Mouse (Mus musculus): ENCODE results near the gene Gm45234. TPM values are rescaled to one million over a fixed set of nuclear protein-coding genes. Genes with fewer than 3 reads are reported as not detected.

Gm45234 gene
- polyA plus RNA-seq, 2 experiments, result not detected

GRCm38 (mm10) chr6:124720904-124721303 is 34.9 kb downstream of the Gm45234 start:
- H3K4me3 ChIP-seq (ENCODE audit: insufficient read depth in 1 of 2, low read depth in 2 of 2, low read length in 2 of 2), result no peak overlapping the region
- DNase-seq (ENCODE audit: low read depth in 3 of 3, low spot score in 3 of 3) (no peak), ATAC-seq (ENCODE audit: insufficient read depth) (no peak)
- H3K4me1 ChIP-seq (replicated peaks; ENCODE audit: control insufficient read depth in 2 of 2, insufficient read depth in 2 of 2, low read length in 1 of 2), result peaks cover 21 to 22% of the 10 kb centered on the region in 2 experiments
- peak overlapping the region; percentile 15; the same call in 1 of the 2 replicates for H3K27ac ChIP-seq
- no peak overlapping the region for H3K9ac ChIP-seq (replicated peaks)
- TF ChIP-seq EP300 (IDR thresholded peaks at IDR 0.05; ENCODE audit: low read depth) (no peak), CTCF (IDR thresholded peaks at IDR 0.05; ENCODE audit: low read depth) (no peak)
- H3K27me3 ChIP-seq (ENCODE audit: control insufficient read depth, insufficient read depth, low read length), result no peaks in the 10 kb centered on the region
- H3K36me3 ChIP-seq (replicated peaks; ENCODE audit: control insufficient read depth, insufficient read depth, low read depth), result peaks cover 8% of the 10 kb centered on the region
- H3K9me3 ChIP-seq (ENCODE audit: control insufficient read depth, low read length), result no peaks in the 10 kb centered on the region
- 68% methylated on average over 11 of the region's 11 CpGs for WGBS (ENCODE audit: insufficient replicate concordance)
- no peak overlapping the region for H3K4me2 ChIP-seq (ENCODE audit: low read depth)

GRCm38 (mm10) chr6:124719354-124719978 is 36.4 kb downstream of the Gm45234 start:
- Histone ChIP-seq H3K4me2 (ENCODE audit: low read depth) (peak overlapping the region; percentile 51), H3K4me3 (ENCODE audit: insufficient read depth in 1 of 2, low read depth in 2 of 2, low read length in 2 of 2) (no peak overlapping the region), H3K9ac (replicated peaks) (peak overlapping the region; percentile 45), H3K9me3 (ENCODE audit: control insufficient read depth, low read length) (no peaks in the 10 kb centered on the region), H3K36me3 (replicated peaks; ENCODE audit: control insufficient read depth, insufficient read depth, low read depth) (peaks cover 23% of the 10 kb centered on the region), H3K27ac (peak overlapping the region; percentile 63), H3K4me1 (replicated peaks; ENCODE audit: control insufficient read depth in 2 of 2, insufficient read depth in 2 of 2, low read length in 1 of 2) (peaks cover 18 to 21% of the 10 kb centered on the region in 2 experiments), H3K27me3 (ENCODE audit: control insufficient read depth, insufficient read depth, low read length) (no peaks in the 10 kb centered on the region)
- ATAC-seq (ENCODE audit: insufficient read depth) (peak; percentile 90), DNase-seq (ENCODE audit: low read depth in 3 of 3, low spot score in 3 of 3) (peak in 2 of 3 experiments; percentile 41 to 52)
- 27% methylated on average over 7 of the region's 7 CpGs for WGBS (ENCODE audit: insufficient replicate concordance)
- TF ChIP-seq CTCF (IDR thresholded peaks at IDR 0.05; ENCODE audit: low read depth) (peak; percentile 57), EP300 (IDR thresholded peaks at IDR 0.05; ENCODE audit: low read depth) (peak; percentile 71)

GRCm38 (mm10) chr6:124718703-124719102 is 37.1 kb downstream of the Gm45234 start:
- ATAC-seq (ENCODE audit: insufficient read depth), result no peak
- peak overlapping the region; percentile 51 for H3K4me2 ChIP-seq (ENCODE audit: low read depth)
- DNase-seq (ENCODE audit: low read depth in 3 of 3, low spot score in 3 of 3), result no peak
- H3K4me3 ChIP-seq (ENCODE audit: insufficient read depth in 1 of 2, low read depth in 2 of 2, low read length in 2 of 2), result no peak overlapping the region
- no peak for TF ChIP-seq CTCF (IDR thresholded peaks at IDR 0.05; ENCODE audit: low read depth)
- TF ChIP-seq EP300 (IDR thresholded peaks at IDR 0.05; ENCODE audit: low read depth), result no peak
- H3K36me3 ChIP-seq (replicated peaks; ENCODE audit: control insufficient read depth, insufficient read depth, low read depth), result peaks cover 26% of the 10 kb centered on the region
- peaks cover 18 to 21% of the 10 kb centered on the region in 2 experiments for H3K4me1 ChIP-seq (replicated peaks; ENCODE audit: control insufficient read depth in 2 of 2, insufficient read depth in 2 of 2, low read length in 1 of 2)
- peak overlapping the region; percentile 63 for H3K27ac ChIP-seq
- WGBS (ENCODE audit: insufficient replicate concordance), result 73% methylated on average over 16 of the region's 16 CpGs
- no peaks in the 10 kb centered on the region for H3K27me3 ChIP-seq (ENCODE audit: control insufficient read depth, insufficient read depth, low read length)
- H3K9ac ChIP-seq (replicated peaks), result no peak overlapping the region
- H3K9me3 ChIP-seq (ENCODE audit: control insufficient read depth, low read length), result no peaks in the 10 kb centered on the region

DNA sequence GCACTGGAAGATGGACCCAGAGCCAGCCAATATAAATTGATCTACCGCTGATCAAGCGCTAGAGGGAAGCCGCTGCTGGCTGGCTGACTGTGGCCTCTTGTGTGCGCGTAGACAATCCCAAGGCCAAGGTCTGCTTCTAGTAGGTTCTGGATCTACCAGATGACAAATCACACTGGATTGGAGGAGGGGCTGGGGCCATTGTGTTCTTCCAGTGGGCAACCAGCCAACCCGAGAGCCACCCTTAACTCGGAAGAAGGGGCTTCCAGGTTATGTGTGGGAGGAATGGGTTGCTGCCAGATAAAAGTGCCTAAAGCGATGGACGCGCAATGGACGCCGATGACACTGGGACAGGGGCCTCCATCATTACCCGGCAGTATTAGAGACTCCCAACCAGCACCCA is 37.9 kb downstream of the Gm45234 start:
- no peak overlapping the region for H3K4me3 ChIP-seq (ENCODE audit: insufficient read depth in 1 of 2, low read depth in 2 of 2, low read length in 2 of 2)
- ATAC-seq (ENCODE audit: insufficient read depth) (no peak), DNase-seq (ENCODE audit: low read depth in 3 of 3, low spot score in 3 of 3) (no peak)
- H3K4me2 ChIP-seq (ENCODE audit: low read depth), result no peak overlapping the region
- no peaks in the 10 kb centered on the region for H3K9me3 ChIP-seq (ENCODE audit: control insufficient read depth, low read length)
- peaks cover 22 to 24% of the 10 kb centered on the region in 2 experiments for H3K4me1 ChIP-seq (replicated peaks; ENCODE audit: control insufficient read depth in 2 of 2, insufficient read depth in 2 of 2, low read length in 1 of 2)
- peaks cover 26% of the 10 kb centered on the region for H3K36me3 ChIP-seq (replicated peaks; ENCODE audit: control insufficient read depth, insufficient read depth, low read depth)
- H3K27me3 ChIP-seq (ENCODE audit: control insufficient read depth, insufficient read depth, low read length), result no peaks in the 10 kb centered on the region
- 81% methylated on average over 13 of the region's 13 CpGs for WGBS (ENCODE audit: insufficient replicate concordance)
- TF ChIP-seq CTCF (IDR thresholded peaks at IDR 0.05; ENCODE audit: low read depth) (no peak), EP300 (IDR thresholded peaks at IDR 0.05; ENCODE audit: low read depth) (no peak)
- H3K9ac ChIP-seq (replicated peaks), result no peak overlapping the region
- no peak overlapping the region for H3K27ac ChIP-seq

GRCm38 (mm10) chr6:124716864-124717490 is 38.8 kb downstream of the Gm45234 start:
- Histone ChIP-seq H3K27me3 (ENCODE audit: control insufficient read depth, insufficient read depth, low read length) (no peaks in the 10 kb centered on the region), H3K4me3 (ENCODE audit: insufficient read depth in 1 of 2, low read depth in 2 of 2, low read length in 2 of 2) (no peak overlapping the region), H3K36me3 (replicated peaks; ENCODE audit: control insufficient read depth, insufficient read depth, low read depth) (peaks cover 26% of the 10 kb centered on the region), H3K27ac (no peak overlapping the region), H3K9ac (replicated peaks) (no peak overlapping the region), H3K9me3 (ENCODE audit: control insufficient read depth, low read length) (no peaks in the 10 kb centered on the region), H3K4me1 (replicated peaks; ENCODE audit: control insufficient read depth in 2 of 2, insufficient read depth in 2 of 2, low read length in 1 of 2) (peaks cover 22 to 24% of the 10 kb centered on the region in 2 experiments), H3K4me2 (ENCODE audit: low read depth) (no peak overlapping the region)
- DNase-seq (ENCODE audit: low read depth in 3 of 3, low spot score in 3 of 3) (no peak), ATAC-seq (ENCODE audit: insufficient read depth) (no peak)
- 68% methylated on average over 20 of the region's 20 CpGs for WGBS (ENCODE audit: insufficient replicate concordance)
- TF ChIP-seq EP300 (IDR thresholded peaks at IDR 0.05; ENCODE audit: low read depth) (no peak), CTCF (IDR thresholded peaks at IDR 0.05; ENCODE audit: low read depth) (peak; percentile 82)

Measured in liver, embryonic 14.5 days (tissue).